Mouse (Mus musculus) liver, embryonic 16.5 days (tissue): ENCODE data around the gene Ccdc125. TPM values are rescaled to one million over a fixed set of nuclear protein-coding genes. Genes with fewer than 3 reads are reported as not detected.
"Not testable (repeated sequence)": the region's sequence is repeated elsewhere in the genome, so short reads cannot be mapped to it uniquely, and the experiment has no call there.

Experiments
- ATAC-seq: fragments of 200-750 bp; cut with Nextera tagmentation; 2 replicates; pipeline ENCODE4 v1.8.0; 2017; ENCODE audit warnings: low read depth, mild to moderate bottlenecking, moderate number of reproducible peaks, moderate library complexity
- H3K27ac ChIP-seq: fragments of 300-500 bp; sonication (generic); 2 replicates; pipeline ENCODE4 v1.5.1; 2014; ENCODE audit warnings: mild to moderate bottlenecking, low read length
- H3K27me3 ChIP-seq: fragments of 300-500 bp; sonication (generic); 2 replicates; pipeline ENCODE4 v1.6.1; 2014; ENCODE audit warnings: low read depth, low read length, mixed read lengths; ENCODE audit not compliant: control insufficient read depth, insufficient read depth
- H3K36me3 ChIP-seq: fragments of 300-500 bp; sonication (generic); 2 replicates; pipeline ENCODE4 v1.6.1; 2014; ENCODE audit warnings: mild to moderate bottlenecking; ENCODE audit not compliant: control insufficient read depth, insufficient read depth
- H3K4me1 ChIP-seq: fragments of 300-500 bp; sonication (generic); 2 replicates; pipeline ENCODE4 v1.6.1; 2014; ENCODE audit warnings: low read depth, low read length, mixed read lengths; ENCODE audit not compliant: control insufficient read depth
- H3K4me2 ChIP-seq: fragments of 300-500 bp; sonication (generic); 2 replicates; pipeline ENCODE4 v1.6.1; 2014; ENCODE audit warnings: low read depth, low read length, mixed read lengths
- H3K4me3 ChIP-seq: fragments of 300-500 bp; sonication (generic); 2 replicates; pipeline ENCODE4 v1.5.1; 2014; ENCODE audit warnings: low read depth, mild to moderate bottlenecking, low read length
- H3K9ac ChIP-seq: fragments of 300-500 bp; sonication (generic); 2 replicates; pipeline ENCODE4 v1.6.1; 2014; ENCODE audit warnings: low read depth, low read length
- H3K9me3 ChIP-seq: fragments of 300-500 bp; sonication (generic); replicated peaks from 2 replicates; pipeline ENCODE4 v1.6.1; 2016; ENCODE audit warnings: low read length; ENCODE audit not compliant: control insufficient read depth
- WGBS: fragments of 180-500 bp; shearing (Covaris S2); extraction: QIAGEN DNeasy Blood & Tissue Kit; methylation state at CpG from one replicate; pipeline ENCODE4 v1.1.7; 2014; ENCODE audit not compliant: insufficient replicate concordance; 5-methylcytosine and 5-hydroxymethylcytosine counted together
- polyA plus RNA-seq: library from polyadenylated mRNA; unstranded; fragments of >200 nt; fragmentation: Nextera tagmentation; extraction: Ambion mirVana; gene quantifications from 2 replicates; pipeline ENCODE4 v1.2.1, GENCODE M21; 2015

Ccdc125 gene
- polyA plus RNA-seq, 1 experiment from 2014 or later: 6.0 TPM

DNA sequence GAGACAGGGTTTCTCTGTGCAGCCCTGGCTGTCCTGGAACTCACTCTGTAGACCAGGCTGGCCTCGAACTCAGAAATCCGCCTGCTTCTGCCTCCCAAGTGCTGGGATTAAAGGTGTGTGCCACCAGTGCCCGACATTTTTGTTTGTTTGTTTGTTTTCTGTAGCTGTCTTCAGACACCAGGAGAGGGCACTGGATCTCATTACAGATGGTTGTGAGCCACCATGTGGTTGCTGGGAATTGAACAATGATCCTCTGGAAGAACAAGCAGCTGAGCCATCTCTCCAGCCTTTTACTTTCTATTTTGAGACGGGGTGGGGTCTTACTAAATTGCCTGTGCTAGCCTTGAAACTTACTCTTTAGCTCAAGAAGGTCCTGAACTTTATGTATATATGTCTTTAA lies 59.0 kb downstream of the Ccdc125 start:
- H3K4me1 ChIP-seq: peaks cover 25% of the 10 kb centered on the region

DNA sequence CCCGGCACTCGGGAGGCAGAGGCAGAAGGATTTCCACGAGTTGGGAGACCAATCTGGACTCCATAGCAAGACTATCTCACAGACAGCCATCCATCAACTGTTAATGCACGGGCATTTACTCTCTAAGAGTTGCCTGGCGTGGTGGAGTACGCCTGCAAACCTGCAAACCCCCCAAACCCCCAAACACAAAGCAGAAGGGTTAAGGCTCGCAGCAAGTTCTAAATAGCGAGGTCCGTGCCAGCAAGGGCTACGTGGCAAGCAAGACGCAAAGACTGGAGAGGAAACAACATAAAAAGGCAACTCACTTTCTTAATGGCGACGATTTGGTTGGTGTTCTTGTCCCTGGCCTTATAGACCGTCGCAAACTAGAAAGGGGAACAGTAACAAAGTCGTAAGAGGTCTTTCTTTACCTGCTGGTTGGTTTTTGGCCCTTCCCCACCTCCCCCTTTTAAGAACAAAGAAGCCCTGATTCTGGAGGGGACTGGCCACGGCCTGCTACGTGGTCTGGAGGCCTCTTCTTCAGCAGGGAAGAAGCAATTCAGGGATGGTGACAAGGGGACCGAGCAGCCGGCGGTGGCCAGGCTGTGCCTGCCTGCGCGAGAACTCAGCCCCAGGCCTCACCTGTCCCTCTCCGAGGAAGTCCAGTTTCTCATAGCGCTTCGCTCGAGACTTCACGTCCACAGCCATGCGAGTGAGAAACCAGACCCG lies 60.8 kb downstream of the Ccdc125 start:
- no peaks in the 10 kb centered on the region for H3K9me3 ChIP-seq
- peak overlapping the region; percentile 74 for H3K9ac ChIP-seq
- under 1% methylated on average over 30 of the region's 30 CpGs for WGBS
- peak overlapping the region; percentile 78 for H3K27ac ChIP-seq
- peak; percentile 71 for ATAC-seq
- H3K4me2 ChIP-seq: peak overlapping the region; percentile 77
- H3K36me3 ChIP-seq: peaks cover 9% of the 10 kb centered on the region
- no peaks in the 10 kb centered on the region for H3K27me3 ChIP-seq
- H3K4me3 ChIP-seq: peak overlapping the region; percentile 74
- peaks cover 21% of the 10 kb centered on the region for H3K4me1 ChIP-seq

More for the DNA sequence above, 59.0 kb downstream of the Ccdc125 start:
- not testable (repeated sequence) for H3K27me3 ChIP-seq, H3K4me2 ChIP-seq, H3K9ac ChIP-seq, H3K27ac ChIP-seq, ATAC-seq, H3K36me3 ChIP-seq, H3K4me3 ChIP-seq, H3K9me3 ChIP-seq
- WGBS: 83% methylated on average over 4 of the region's 4 CpGs

DNA sequence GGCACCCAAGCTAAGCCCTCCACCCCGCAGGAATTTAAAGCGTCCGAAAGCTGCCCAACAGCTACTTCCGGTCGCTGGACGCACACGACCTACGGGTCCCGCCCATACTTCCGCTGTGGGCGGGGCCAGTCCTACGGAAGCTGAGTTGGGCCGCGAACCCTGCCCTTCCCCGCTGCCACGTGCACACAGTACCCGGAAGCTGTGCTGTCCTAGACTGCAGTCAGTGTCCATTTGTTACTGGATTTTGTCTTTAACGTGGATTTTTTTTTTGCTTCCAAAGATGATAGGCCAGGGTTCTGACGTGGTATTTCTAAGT lies 61.3 kb downstream of the Ccdc125 start, which contains the start of gene Cdk7:
Gene Cdk7 (minus strand): TSS at position 79 of the 316 bp plus-strand sequence.
- Histone ChIP-seq H3K9ac (peak within 1 kb of the TSS; percentile 74), H3K27ac (peak within 1 kb of the TSS; percentile 78), H3K36me3 (peaks cover 11% of the 10 kb centered on the region), H3K4me2 (peak within 1 kb of the TSS; percentile 77), H3K4me3 (peak within 1 kb of the TSS; percentile 74), H3K9me3 (no peaks in the 10 kb centered on the region), H3K4me1 (peaks cover 21% of the 10 kb centered on the region), H3K27me3 (no peaks in the 10 kb centered on the region)
- ATAC-seq: peak; percentile 99
- WGBS: under 1% methylated on average over 19 of the region's 19 CpGs

DNA sequence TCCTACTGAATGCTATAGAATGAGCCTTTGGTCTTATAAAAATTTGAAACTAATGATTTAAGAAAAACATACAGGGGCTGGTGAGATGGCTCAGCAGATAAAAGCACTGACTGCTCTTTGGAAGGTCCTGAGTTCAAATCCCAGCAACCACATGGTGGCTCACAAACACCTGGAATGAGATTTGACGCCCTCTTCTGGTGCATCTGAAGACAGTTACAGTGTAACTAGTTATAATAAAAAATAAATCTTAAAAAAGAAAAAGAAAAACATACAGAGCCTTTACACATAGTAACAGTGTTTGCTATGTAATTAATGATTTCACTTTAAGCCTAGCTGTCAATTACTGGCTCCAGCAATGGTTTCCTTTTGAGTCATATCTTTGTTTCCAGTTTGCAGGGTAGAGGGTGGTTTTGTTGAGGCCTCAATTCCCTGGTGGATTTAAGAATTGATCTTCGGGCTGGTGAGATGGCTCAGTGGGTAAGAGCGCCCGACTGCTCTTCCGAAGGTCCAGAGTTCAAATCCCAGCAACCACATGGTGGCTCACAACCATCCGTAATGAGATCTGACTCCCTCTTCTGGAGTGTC lies 62.0 kb downstream of the Ccdc125 start:
- H3K9me3 ChIP-seq, H3K4me3 ChIP-seq, H3K27ac ChIP-seq, ATAC-seq, H3K27me3 ChIP-seq, H3K9ac ChIP-seq: not testable (repeated sequence)
- H3K4me1 ChIP-seq: peaks cover 18% of the 10 kb centered on the region
- peaks cover 11% of the 10 kb centered on the region for H3K36me3 ChIP-seq
- H3K4me2 ChIP-seq: peak overlapping the region; percentile 77
- 88% methylated on average over 5 of the region's 6 CpGs for WGBS

DNA sequence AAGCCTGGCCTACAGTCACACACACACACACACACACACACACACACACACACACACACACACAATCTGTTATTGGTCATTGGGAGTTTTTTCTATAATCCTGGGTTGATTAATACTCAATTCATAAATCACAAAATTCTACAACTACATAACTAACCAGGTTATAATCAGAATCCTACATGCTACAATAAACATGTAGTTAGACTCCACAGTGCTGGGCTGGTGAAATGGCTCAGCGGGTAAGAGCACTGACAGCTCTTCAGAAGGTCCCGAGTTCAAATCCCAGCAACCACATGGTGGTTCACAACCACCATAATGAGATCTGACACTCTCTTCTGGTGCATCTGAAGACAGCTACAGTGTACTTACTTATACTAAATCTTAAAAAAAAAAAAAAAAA lies 63.2 kb downstream of the Ccdc125 start:
- Histone ChIP-seq H3K36me3 (peaks cover 11% of the 10 kb centered on the region), H3K4me2 (no peak overlapping the region), H3K9ac (no peak overlapping the region), H3K9me3 (no peaks in the 10 kb centered on the region), H3K4me1 (peaks cover 18% of the 10 kb centered on the region), H3K27me3 (no peaks in the 10 kb centered on the region), H3K27ac (no peak overlapping the region), H3K4me3 (no peak overlapping the region)
- no peak for ATAC-seq
- 87% methylated on average over 2 of the region's 2 CpGs for WGBS

DNA sequence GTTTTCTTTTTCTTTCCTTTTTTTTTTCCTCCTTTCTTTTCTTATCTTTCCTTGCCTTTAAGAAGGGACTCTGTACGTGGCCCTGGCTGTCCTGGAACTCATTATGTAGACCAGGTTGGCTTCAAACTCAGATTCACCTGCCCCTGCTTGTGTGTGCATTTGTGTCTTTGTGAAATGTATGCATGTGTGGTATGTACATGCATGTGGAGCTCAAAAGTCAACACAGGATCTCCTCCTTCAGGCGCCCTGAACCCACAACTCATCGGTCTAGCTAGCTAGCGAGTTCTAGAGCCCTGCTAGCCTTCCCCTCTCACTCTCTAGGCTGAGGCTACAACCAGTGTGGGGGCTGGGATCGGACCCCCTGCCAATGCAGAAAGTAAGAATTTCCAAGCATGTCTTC lies 73.3 kb downstream of the Ccdc125 start:
- peak overlapping the region; percentile 22; the same call in 1 of the 2 replicates for H3K4me3 ChIP-seq
- 72% methylated on average over 5 of the region's 5 CpGs for whole genome bisulfite sequencing

DNA sequence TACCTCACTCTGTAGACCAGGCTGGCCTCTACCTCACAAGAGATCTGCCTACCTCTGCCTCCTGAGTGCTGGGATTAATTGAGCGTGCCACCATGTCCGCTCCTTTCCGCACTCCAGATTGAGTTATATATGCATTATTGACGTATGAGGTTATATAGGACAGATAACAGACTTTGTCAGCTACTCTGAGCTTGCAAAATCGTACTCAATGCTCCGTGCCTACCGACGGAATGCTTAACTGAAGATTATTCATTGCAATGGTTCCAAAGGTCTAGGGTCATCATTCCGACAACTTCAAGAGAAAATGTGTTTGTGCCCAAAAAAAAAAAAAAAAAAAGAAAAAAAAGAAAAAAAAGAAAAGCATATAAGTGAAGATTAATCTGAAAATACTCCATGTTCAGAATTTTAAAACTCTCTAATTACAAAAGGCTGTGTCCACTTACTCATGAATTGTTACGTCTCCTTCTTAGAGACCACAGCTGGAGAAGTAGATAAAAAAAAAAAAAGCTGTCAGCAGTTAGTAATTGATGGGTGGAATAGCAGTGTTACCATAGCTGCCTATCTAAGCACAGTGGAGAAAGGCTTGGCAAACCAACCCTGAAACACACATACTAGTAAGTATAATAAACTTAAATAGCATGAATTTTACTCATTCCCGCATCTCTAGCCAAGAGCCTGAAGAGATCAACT lies 74.0 kb downstream of the Ccdc125 start:
- Histone ChIP-seq H3K4me2 (peak overlapping the region; percentile 69), H3K4me1 (peaks cover 28% of the 10 kb centered on the region), H3K4me3 (peak overlapping the region; percentile 84), H3K9ac (peak overlapping the region; percentile 83), H3K27ac (peak overlapping the region; percentile 91), H3K9me3 (no peaks in the 10 kb centered on the region), H3K36me3 (no peaks in the 10 kb centered on the region), H3K27me3 (no peaks in the 10 kb centered on the region)
- ATAC-seq: peak; percentile 30
- WGBS: 55% methylated on average over 11 of the region's 11 CpGs

More for the DNA sequence above, 73.3 kb downstream of the Ccdc125 start:
- H3K9ac ChIP-seq: 0 out of 2 replicates have a peak overlapping the region, but pooled peaks have one; percentile 22
- H3K27ac ChIP-seq: peak overlapping the region; percentile 39; the same call in 1 of the 2 replicates
- H3K27me3 ChIP-seq: no peaks in the 10 kb centered on the region
- peak overlapping the region; percentile 69 for H3K4me2 ChIP-seq
- no peak for ATAC-seq
- H3K9me3 ChIP-seq: no peaks in the 10 kb centered on the region
- peaks cover 25% of the 10 kb centered on the region for H3K4me1 ChIP-seq
- H3K36me3 ChIP-seq: no peaks in the 10 kb centered on the region

DNA sequence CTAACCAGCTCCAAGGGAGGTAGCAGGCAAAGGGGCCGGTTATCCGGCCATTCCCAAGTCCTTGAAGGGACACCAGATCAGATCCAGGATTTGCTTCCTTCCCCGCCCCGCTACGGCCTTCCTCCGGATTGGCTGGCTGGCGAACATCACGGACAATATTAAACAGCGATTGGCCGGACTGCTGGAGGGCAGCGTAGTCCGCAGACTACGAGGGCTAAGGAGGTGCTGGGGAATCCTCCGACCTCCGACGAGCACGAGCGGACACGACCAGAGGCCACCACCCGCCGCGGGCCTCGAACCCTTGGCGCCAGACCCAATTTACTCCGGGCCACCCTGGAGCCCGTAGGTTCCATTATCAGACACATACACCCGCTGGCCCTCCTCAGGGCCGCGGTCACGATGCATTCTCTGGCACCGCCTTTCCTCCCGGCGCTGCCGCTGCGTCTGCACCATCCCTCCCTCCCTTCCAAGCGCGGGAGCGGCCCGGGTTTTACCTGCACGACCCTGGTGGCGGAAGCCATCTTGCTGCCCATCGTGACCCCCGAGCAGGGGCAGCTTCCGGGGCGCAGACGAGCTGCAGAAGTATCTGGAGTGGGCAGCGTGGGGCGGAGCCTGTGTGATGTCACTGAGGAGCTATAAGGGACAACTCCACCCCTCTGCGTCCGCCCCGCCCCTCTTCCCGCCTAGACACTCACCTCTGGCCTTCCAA lies 74.7 kb downstream of the Ccdc125 start, which contains the start of gene Mrps36:
Gene Mrps36 (minus strand): TSS at position 624 of the 709 bp plus-strand sequence.
- Histone ChIP-seq H3K9ac (peak within 1 kb of the TSS; percentile 83), H3K4me3 (peak within 1 kb of the TSS; percentile 84), H3K27me3 (no peaks in the 10 kb centered on the region), H3K4me1 (peaks cover 32% of the 10 kb centered on the region), H3K36me3 (no peaks in the 10 kb centered on the region), H3K4me2 (peak within 1 kb of the TSS; percentile 69), H3K9me3 (no peaks in the 10 kb centered on the region), H3K27ac (peak within 1 kb of the TSS; percentile 91)
- ATAC-seq: peak; percentile 93
- under 1% methylated on average over 52 of the region's 52 CpGs for WGBS
